Mouse (Mus musculus) brain, embryonic 14.5 days (tissue): ENCODE measurements around the gene Blnk.

Source experiments
- CTCF ChIP-seq: fragments of 200-500 bp; IDR thresholded peaks from 2 replicates; pipeline ENCODE4 v1.5.1; 2012; ENCODE audit warnings: inconsistent platforms, mild to moderate bottlenecking, moderate library complexity, borderline replicate concordance; ENCODE audit not compliant: insufficient read depth, insufficient read length; ENCODE audit errors: extremely low read depth
- POLR2A ChIP-seq: fragments of 200-500 bp; IDR thresholded peaks from 2 replicates; pipeline ENCODE4 v1.6.1; 2012; ENCODE audit warnings: mild to moderate bottlenecking, inconsistent platforms, borderline replicate concordance; ENCODE audit not compliant: poor library complexity, insufficient read depth, insufficient read length, severe bottlenecking; ENCODE audit errors: extremely low read depth

GRCm38 (mm10) chr19:41026551-41026950 lies 32.2 kb upstream of the Blnk start:
- TF ChIP-seq CTCF (no peak), POLR2A (no peak)
